Mouse (Mus musculus) adrenal gland, adult (tissue): Measurements from ENCODE around the gene Neurl3.

Source experiments
- DNase-seq, 2 experiments: peaks; one replicate each; pipeline ENCODE4 v3.0.0; 2022 to 2023; ENCODE audit warnings: low spot score in 1 of 2; ENCODE audit not compliant: inconsistent age in 2 of 2

Gene Neurl3

DNA sequence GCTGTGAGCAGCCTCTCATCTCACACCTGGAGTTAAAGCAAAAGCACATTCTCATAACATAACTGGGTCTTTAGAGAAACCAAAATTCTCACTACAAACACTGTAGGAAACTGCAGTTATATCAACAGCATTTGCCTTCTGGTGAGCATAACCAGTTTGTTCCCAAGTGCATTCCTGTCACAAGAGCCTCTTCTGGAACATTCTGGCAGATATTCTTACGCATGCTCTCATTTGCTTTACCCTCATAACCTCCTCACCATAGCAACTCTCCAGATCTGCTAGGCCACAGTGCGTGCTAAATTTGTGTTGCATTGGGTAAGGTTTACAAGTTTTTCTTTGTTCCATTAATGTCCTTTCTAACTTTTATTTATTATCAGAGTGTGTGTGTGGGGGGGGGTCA, 15.2 kb downstream of the Neurl3 start:
- no peak for DNase-seq

DNA sequence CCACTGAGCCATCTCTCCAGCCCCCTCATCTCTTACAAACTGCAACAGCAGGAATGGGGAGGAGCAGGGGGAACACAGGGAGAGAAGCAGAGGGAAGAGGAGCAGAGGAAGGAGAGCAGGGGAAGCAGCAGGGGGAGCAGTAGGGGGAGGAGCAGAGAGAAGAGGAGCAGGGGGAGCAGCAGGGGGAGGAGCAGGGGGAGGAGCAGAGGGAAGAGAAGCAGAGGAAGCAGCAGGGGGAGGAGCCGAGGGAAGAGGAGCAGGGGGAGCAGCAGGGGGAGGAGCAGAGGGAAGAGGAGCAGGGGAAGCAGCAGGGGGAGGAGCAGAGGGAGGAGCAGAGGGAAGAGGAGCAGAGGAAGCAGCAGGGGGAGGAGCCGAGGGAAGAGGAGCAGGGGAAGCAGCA, 15.8 kb downstream of the Neurl3 start:
- DNase-seq: no peak

DNA sequence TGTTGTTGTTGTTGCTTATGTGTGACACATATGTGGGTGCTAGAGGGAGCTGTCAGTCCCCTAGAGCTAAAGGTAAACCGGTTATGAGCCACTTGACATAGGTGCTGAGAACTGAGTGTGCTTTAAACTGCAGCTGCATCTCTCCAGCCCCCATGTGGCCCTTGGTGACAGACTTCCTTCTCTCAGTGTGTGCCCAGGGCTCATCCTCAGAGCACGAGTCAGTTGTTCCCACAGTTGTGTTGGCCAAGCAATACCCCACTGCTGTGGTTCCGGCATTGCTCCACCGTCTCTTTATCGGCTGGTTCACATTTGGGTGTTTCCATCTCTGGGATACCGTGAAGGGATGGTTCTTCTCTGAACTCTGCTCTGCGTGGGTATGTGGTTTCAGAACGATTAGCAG, 17.2 kb downstream of the Neurl3 start:
- no peak for DNase-seq

DNA sequence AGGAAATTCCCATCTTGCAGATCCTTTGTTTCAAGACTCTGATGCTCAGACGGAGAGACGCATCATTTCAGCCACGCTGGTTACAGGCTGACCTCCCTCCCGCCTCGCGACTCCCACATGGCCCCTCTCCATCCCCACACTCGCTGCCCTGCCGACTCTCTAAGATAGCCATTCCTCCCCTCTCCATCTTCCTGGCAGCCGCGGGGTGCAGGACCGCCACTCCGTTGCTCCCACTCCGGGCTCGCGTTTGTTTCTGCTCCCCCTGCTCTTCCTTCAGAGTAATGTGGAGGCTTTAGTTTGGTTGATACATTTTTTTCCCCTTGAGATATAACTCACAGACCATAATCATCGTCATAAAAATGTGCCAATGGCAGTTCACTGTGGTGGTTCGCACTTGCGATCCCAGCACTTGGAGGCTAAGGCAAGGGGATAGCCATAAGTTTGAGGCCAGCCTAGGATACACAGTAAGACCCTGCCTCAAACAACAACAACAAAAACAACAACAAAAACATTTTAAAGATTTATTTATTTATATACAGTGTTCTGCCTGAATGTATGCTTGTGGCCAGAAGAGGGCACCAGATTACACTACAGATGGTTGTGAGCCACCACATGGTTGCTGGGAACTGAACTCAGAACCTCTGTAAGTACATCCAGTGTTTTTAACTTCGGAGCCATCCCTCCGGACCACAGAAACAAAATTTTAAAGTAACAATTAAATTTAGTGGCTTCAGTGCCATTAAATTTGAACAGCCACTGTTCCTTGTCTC, 18.4 kb downstream of the Neurl3 start:
- peak in 1 of 2 experiments; percentile 46 for DNase-seq

DNA sequence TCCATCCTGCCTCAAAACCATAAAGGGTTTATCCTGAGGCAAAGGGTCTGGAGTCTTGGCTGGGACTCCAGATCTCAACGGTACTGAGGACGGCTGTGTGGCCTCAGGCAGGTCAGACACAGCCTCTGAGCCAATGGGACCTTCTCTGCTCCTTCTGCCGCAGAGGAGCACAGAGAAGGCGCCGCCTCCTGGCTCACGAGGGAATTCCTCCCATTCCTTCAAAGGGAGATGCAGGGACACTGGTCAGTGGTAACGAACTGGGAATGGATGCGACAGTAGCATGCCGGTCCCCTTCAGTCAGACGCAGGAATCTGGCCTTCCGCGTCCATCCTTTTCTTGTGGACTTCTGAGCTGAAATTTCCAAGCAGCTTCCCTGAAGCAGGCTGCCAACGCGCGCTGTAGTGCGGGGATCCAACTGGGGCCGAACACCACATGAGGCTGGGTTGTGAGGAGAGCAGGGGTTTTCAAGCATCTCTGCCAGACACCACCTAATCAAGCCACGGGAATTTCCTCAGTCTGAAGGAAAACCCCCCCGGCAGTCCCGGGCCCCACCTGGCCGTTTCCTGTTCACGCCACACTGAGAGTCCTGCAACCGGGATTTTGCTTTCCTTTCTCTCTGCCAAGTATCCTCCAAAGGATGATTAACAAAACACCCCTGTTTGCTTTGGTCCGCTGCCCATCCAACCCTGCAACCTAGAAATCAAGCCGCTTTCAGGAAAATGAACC, 19.7 kb downstream of the Neurl3 start:
- peak in 1 of 2 experiments; percentile 77 for DNase-seq

DNA sequence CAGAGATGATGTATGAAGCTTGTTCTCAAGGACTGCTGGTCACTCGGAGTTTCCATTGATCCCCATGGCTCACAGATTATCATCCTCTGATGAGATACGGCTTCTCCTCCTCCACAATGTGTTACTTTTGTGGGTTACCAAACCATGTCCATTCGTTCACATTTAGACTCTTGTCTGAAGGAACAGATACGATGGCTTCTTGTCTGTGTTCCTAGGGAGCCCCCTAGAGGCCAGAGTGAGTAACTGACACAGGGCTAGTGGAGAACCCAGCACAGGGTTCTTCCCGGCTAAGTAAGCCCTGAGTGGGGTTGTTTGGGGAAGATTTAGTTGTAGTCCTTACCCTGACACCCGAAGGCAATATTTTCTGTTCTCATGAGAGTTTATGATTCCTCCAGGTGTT, 21.7 kb downstream of the Neurl3 start:
- peak; percentile 72 to 92 for DNase-seq

DNA sequence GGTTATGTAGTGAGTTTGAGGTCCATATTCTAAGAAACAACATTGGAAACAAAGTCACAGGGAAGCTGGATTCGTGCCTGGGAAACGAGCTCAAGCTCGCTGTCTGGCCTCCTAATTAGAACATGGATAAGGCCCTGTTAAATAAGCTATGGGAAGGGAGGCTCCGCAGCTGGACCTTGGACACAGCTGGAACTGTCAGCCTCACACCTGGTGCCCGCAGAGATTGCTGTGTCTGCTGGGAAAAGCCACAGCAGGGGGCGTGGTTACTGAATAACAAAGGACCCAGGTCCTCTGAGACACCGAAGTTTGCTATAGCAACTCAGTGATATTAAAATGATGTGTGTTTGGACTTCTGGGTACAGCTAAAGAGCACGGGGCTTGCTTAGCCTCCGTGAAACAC, 23.1 kb downstream of the Neurl3 start:
- no peak for DNase-seq

DNA sequence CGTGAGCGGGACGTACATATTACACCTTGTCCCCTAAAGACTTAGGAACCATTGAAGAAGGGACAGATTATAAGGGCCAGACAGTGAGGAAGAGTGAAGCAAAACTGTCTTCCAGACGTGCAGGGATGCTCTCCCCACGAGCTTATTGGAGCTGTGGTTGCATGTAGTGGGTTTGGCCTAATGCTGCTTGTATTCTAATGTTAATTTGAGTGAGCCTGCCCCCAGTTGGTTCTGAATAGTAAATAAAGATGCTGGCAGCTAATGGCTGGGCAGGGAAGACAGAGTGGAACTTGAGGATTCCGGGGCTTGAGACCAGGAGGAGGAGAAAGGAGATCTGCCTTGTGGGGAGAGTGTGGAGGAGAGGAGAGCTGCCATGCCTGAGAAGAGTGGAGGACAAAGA, 27.8 kb downstream of the Neurl3 start:
- no peak for DNase-seq

DNA sequence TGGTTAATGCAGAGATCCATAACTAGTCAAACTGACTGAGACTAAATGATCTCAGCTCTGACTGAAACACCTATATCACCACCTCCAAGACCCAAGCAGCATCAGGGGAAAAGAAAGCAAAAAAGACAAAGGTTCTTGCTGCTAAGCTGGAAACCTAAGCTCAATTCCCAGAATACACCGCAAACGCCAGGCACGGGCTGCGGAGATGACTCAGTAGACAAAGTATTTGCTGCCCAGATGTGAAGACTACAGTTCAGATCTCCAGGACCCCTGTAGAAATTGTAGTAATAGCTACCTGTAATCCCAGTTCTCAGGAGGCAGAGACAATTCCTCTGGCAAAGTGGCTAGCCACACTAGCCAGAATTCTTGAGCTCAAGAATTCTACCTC, 29.7 kb downstream of the Neurl3 start:
- peak in 1 of 2 experiments; percentile 35 for DNase-seq

DNA sequence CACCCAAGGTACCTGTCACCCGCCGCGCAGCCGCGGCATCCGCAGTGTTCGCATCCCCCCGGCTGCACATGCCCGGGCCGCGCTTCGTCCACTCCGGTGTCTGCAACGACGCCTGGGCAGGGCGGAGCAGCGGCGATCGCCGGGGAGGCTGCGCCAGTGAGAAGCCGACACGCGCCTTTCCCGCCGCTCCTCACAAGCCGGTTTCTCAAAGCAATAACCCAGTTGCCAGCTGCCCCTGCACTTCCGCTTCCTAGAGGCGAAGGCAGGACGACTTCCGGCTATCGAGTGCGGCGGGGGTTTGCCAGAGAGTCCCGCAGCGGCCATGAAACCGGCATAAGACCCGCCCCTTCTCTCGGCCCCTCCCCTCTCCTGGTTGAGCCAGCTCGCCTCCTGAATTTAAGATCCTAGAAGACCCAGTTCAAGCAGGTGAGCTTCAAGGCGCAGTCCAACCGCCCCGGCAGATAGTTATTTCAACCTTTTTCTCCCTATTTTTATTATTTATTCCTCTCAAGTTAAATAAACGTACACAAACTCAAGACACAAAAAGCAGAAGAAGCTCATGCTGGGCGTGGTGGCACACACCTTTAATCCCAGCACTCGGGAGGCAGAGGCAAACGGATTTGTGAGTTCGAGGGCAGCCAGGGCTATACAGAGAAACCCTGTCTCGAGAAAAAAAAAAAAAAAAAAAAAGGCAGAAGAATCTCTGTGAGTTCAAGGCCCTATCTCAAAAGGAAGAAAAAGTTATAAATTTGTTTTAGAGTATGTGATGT, 30.2 kb downstream of the Neurl3 start, which contains the start of gene Uggt1:
Uggt1 (minus strand) TSS at position 663 of the 770 bp plus-strand sequence.
- peak; percentile 95 to 97 for DNase-seq

DNA sequence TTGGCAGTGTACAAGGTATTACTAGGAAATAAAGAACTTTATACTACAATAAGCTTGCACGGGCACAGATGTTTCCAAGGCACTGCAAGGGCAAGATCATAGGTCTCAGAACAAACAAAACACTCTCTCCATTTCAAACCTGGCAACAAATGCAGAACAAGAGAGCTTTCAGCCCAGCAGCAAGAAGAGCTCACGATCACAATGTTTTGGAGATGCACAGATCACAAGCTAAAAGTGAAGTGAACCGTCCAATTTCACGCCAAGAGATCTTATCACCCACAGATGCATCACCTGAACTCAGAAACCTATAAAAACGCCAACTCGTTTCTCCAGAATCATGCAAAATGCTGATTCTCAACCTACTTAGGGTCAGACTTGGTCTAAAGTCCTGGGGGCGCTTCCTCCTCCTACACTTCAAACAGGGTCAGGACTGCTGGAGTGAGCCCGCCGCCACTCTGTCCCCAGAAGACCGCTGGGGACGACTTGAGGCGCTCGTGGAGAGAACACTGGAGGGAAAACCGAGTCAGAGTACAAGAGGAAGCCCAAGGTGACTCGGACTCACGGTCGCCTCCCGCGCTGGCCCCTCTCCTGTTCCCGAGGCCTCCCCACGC, 30.9 kb downstream of the Neurl3 start:
- DNase-seq: no peak

DNA sequence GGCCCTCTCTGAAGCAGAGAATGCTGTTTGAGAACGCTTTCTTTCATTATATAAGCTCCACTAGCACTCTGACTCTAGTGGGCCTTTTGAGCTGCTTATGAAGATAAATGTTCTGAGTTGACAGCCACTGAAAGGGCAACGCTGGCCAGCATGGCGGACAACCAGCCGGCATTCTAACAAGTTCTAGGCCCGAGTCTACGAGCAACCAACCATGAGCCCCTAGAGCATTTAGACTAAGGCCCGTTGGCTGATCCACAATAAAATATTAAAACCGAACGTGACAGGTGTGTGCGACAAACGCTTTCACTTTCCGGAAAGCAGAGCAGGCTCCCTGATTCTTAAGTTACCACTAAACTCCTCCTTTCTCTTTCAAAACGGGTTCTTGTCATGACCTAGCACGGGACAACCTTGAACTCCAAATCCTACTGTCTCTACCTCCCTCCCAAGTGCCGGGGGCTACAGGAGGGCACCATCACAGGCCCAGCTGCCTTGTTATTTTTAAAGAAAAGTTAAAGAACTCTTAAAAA, 32.5 kb downstream of the Neurl3 start:
- DNase-seq: peak in 1 of 2 experiments; percentile 61

DNA sequence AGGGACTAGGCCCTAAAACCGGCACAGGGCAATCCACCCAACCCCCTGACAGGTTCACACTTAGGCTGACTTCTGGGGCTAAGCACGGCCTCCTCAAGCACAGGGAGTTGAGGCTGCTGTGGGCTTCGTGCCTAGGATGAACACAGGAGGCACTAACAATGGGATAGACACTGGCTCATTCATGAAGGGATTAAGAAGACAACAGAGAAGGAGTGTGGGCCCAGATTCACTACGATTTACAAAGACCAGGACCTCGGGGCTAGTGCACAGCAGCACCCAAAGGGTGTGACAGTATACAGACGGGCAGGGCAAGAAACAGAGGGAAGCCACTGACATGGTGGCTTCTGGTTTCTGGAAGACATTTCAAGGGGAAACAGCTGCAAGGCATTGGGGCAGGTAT, 34.3 kb downstream of the Neurl3 start:
- DNase-seq: no peak

DNA sequence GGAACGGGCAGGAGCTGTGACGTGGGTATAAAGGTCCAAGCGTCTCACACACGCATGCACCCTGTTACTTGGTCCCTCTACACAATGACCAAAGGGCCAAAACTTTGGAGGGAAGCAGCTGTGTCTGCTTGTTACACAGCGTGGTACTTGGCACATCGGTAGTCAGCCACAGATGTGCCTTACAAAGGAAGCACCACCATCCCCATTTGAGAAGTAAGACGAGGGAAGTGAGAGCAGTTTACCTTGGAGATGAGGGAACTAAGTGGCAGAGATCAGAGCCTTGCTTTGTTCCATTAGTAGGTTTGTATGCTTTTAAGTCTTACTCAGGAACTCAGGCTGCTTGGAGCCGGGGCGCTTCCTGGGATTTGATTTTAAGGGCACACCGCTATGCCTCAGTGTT, 35.1 kb downstream of the Neurl3 start:
- no peak for DNase-seq

DNA sequence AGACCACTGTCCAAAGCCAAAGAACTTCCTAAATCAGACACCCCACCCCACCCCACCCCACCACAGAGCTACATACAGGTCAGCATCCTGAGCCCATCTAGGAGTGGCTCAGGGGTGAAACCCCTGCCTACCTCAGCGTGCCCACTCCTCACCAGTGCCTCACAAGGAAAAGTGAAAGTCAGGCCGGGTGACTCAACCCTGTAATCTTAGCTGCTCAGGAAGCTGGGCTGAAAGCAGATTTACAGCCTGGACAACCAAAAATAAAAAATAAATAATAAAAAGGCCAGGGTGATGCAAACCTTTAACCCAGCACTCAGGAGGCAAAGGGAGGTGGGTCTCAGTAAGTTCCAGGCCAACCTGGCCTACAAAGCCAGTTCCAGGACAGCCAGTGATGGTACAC, 38.6 kb downstream of the Neurl3 start:
- peak in 1 of 2 experiments; percentile 37 for DNase-seq

DNA sequence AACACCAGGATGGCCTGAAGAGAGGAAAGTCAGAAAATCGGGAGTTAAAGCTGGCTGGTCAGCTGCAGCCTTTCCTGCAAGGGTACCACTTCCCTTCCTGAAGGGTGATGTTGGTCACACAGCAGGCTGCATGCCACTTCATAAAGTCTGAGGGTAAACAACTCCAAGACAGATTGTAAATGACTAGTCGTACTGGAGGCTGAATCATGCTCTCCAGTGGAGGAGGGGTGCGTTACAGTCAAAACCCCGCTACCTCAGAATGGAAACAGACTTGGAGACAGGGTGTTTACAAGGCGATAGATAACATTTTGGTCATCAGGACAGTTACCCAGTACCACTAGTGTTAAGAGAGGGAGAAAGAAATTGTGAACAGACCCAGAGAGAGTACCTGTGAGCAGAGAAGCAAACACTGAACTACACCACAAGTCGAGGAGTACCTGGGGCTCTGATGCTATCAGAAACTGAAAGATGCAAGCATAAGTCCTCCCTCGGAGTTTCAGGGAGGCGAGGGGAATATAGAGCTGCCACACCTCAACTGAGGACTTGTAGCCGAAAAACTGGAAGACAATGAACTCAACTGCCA, 39.3 kb downstream of the Neurl3 start:
- DNase-seq: peak in 1 of 2 experiments; percentile 58

DNA sequence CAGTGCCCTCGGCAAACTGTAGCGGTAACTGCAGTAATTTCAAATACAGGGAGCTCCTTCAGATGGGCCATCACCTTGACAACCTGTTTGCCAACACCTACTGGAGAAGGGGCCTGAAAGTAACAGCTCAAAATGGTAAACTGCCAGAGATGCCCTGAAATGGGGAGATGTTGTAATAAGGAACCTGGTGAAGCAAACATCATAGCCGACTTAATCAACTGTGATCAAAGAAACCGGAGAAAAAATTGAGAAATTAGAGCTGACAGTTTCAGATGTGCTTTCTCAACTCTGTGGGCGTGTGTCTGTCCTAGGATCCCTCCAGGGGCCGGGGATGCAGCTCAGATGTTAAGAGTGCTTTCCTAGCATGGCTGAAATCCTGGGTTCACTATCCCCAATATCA, 41.3 kb downstream of the Neurl3 start:
- peak in 1 of 2 experiments; percentile 49 for DNase-seq

DNA sequence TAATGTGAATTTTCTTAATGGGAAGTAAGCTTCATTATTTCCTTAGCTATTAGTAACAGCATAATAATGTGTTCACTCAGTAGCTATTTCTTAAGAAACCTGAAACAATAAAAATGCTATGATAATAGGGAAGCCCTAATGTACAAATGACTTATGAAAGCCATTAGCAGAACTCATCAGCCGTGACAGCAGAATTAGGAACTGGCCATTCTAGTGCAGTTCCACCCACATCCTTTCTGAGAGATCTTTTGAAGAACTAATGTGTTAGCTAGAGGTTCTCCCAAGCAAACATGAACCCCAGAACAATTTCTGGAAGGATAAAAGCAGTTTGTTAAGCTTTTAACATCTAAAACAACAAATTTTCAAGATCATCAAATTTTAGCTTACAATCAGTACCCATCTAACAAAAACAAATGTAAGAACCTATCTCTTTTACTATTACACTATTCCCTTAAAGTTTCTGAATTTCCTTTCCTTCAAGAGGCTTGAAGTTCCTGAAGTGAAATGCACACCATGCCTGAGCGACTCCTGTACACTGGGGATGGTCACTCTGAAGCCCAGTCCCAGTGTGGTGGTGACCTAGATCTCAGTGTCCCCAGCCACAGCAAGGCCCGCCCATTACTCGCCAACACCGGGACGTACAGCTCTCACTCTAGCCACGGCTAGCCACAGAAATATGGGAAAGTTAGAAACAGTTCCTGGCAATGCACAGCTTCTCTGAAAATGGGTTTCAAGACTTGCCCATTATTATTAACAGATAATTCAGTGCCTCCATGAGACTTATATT, 43.4 kb downstream of the Neurl3 start:
- DNase-seq: no peak

DNA sequence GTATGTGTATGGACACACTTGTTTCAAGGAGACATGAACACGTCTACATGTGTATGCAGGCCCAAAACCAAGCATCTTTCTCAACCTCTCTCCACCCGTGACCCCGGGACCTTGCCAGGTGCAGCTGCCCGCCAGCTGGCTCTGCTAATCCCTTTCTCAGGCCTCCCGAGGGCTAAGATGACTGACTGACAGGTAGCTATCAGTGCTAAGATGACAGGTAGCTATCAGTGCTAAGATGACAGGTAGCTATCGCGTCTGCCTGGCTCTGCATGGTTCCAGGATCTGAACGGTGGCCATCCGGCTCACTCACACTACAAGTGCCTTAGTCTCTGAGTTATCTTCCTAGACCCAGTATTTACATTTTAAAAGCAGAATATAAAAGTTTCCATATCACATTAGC, 46.0 kb downstream of the Neurl3 start:
- no peak for DNase-seq

DNA sequence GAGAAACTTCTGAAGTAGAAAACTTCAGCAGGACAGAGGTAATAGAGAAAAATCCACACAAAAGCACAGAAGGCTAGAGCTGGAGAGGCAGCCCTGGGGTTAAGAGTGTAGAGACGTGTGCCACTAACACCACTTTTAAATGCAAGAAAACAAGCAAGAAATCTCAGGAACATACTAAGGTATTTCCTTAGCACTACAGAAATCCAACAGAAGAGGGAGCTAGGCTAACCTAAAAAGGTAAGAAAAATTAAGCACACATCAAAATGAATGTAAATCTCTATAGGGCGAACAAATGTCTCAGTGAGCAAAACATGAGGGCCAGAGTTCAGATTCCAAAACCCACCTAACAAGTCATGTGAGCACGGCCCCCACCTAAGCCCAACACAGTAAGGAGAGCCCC, 49.8 kb downstream of the Neurl3 start:
- peak in 1 of 2 experiments; percentile 22 for DNase-seq
